Mouse (Mus musculus) bone marrow, adult 2 months (tissue): Measurements from ENCODE around the gene Phxr2. TPM values are rescaled to one million over a fixed set of nuclear protein-coding genes. Genes with fewer than 3 reads are reported as not detected.

Source experiments
- H3K27ac ChIP-seq: fragments of 200-500 bp; 2 replicates; pipeline ENCODE4 v1.5.1; 2012; ENCODE audit warnings: low read depth, mild to moderate bottlenecking, control low read depth, inconsistent platforms, low read length; ENCODE audit not compliant: control insufficient read depth, poor library complexity, insufficient read depth
- H3K4me1 ChIP-seq: fragments of 200-500 bp; 2 replicates; pipeline ENCODE4 v1.6.1; 2011; ENCODE audit warnings: low read length; ENCODE audit not compliant: control insufficient read depth, insufficient read depth
- H3K4me3 ChIP-seq: fragments of 200-500 bp; replicated peaks from 2 replicates; pipeline ENCODE3; 2011; ENCODE audit warnings: mild to moderate bottlenecking, low read depth, low read length, control low read depth; ENCODE audit not compliant: control insufficient read depth
- CTCF ChIP-seq: fragments of 200-500 bp; IDR thresholded peaks from 2 replicates; pipeline ENCODE4 v1.5.1; 2011; ENCODE audit warnings: low read length, control low read depth; ENCODE audit not compliant: control insufficient read depth, insufficient read depth
- POLR2A ChIP-seq: fragments of 200-500 bp; IDR thresholded peaks from 2 replicates; pipeline ENCODE4 v1.6.1; 2011; ENCODE audit warnings: low read depth, mild to moderate bottlenecking, control low read depth, low read length, borderline replicate concordance; ENCODE audit not compliant: control insufficient read depth
- WGBS: fragments of 180-500 bp; shearing (Covaris S2); methylation state at CpG from one replicate; pipeline ENCODE4 v1.1.7; 2018; 5-methylcytosine and 5-hydroxymethylcytosine counted together
- polyA plus RNA-seq: library from polyadenylated mRNA; stranded (reverse); fragments of >200 nt; gene quantifications from 2 replicates; pipeline ENCODE4 v1.2.4, GENCODE M21; 2011; ENCODE audit warnings: low replicate concordance; ENCODE audit not compliant: missing spikeins, insufficient read depth, insufficient read length

Gene Phxr2
- polyA plus RNA-seq = not detected in 2 replicates

DNA sequence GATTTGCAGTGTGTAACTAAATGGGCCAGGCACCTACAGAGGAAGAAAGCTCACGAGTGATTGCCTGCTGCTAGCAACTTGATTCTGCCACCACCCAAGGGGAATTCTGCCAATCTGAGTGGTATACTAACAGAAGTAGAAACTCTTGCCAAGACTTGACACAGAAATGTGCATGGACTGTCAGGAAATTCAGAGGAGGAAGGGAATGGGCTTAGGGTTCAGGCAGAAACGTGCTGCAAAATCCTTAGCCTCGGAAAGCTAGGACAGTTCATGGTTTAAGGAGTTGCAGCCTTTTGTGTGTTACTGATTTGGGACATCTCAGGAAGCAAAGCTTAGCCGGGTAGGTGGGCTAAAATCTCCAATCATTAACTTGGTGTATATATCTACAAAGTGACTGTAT, at the start of gene Phxr2:
Phxr2 (minus strand) TSS at position 101 of the 400 bp plus-strand sequence.
- 79% methylated on average over 4 of the region's 4 CpGs for WGBS
- Histone ChIP-seq H3K4me1 (peaks cover 17% of the 10 kb centered on the region), H3K4me3 (no peak within 1 kb of the TSS), H3K27ac (peak within 1 kb of the TSS; percentile 61)
- TF ChIP-seq POLR2A = no peak
- no peak for TF ChIP-seq CTCF

- Histone ChIP-seq H3K4me3 (no peak overlapping the region), H3K27ac (no peak overlapping the region), H3K4me1 (peaks cover 4% of the 10 kb centered on the region; the same call in 1 of the 2 replicates)
- TF ChIP-seq CTCF (no peak), POLR2A (no peak)
- WGBS = 76% methylated on average over 7 of the region's 7 CpGs
Measured at GRCm38 (mm10) chr10:99172906-99173507, 46.9 kb upstream of the Phxr2 start.

DNA sequence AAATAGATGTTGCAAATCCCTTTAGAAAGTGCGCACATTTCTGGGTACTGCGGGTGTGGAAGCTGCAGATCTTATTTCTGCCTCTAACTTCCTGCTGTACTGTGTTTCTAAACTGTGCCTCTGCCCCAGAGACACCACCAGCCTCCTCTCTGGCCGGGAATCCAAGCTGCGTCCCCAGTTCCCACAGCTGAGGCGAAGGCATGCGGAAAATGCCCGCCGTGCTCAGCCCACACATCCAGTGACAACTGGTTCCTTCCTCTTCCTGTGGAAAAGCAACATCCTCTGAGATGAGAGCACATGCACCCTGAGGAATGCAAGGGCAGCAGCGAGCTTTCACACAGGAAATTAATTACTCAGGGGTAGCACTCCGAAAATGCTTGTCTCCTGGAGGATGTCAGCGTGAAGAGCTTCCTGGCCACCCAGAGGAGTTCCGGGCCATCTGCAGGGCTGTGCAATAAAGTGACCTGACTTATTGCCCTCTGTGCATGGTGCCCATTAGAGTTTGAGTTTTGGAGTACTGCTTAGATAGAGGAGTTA, 45.9 kb upstream of the Phxr2 start:
- Histone ChIP-seq H3K4me3 (no peak overlapping the region), H3K27ac (peak overlapping the region; percentile 66), H3K4me1 (peaks cover 4% of the 10 kb centered on the region; the same call in 1 of the 2 replicates)
- 10% methylated on average over 12 of the region's 12 CpGs for WGBS
- TF ChIP-seq CTCF (no peak), POLR2A (no peak)

DNA sequence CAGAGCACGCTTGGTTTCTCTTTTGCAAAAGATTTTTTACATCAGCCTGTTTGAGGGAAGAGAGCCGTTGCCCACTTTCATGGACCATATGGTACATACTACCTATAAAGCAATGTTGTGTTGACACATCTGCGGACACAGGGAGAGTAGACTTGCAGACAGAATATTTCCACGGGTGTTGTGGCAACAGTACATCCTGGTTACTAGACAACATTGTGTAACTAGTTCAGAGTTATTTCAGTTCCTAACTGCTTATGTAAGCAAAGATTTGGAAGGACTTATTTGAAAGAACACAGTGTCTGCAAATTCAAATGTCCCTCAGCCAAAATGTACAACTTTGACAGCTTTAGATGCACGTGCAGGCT, 43.6 kb upstream of the Phxr2 start:
- no peak overlapping the region for H3K27ac ChIP-seq
- WGBS = 32% methylated on average over 5 of the region's 5 CpGs
- TF ChIP-seq CTCF = no peak
- no peak for TF ChIP-seq POLR2A

DNA sequence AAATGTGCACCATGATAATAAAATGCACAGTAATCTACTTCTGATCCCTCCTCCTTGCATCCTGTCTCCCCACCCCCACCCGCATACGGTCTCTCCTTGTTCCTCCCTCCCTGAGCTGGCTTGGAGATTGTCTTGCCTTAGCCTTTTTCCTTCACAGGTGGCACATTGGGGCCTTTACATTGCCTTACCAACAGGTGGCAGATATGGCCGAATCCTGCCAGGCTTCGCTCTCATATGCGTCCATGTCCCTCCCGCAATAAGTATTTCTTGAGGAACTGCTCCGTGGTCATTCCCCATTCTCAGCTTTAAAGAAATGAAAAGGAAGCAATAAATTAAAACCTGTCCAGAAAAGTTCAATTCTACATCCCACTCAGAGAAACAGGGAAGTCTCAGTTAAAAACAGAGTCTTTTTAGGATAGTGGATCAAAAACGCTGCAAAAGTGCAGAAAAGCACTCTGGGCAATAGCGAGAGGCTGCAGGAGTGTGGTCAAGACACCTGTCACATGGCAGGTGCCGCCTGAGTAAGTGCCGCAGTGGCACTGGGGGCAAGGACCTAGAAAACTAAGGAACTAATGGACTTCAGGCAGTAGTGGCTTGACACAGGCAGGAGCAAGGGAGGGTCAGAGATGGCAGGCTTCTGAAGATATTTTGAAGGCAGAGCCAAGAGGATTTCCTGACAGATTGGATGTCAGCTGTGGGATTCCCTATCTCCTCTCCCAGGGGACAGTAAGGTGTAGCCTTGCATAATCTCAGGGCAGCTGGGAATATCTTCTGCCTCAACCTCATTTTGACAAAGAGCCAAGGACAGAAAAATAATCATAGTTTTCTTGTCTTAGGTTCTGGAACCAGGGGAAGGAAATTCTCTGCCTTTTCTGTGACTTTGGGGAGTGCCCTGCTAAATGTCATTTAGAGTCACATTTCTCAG, 43.0 kb upstream of the Phxr2 start:
- 16% methylated on average over 11 of the region's 11 CpGs for WGBS
- Histone ChIP-seq H3K27ac (no peak overlapping the region), H3K4me3 (no peak overlapping the region), H3K4me1 (peaks cover 7% of the 10 kb centered on the region; the same call in 1 of the 2 replicates)
- TF ChIP-seq POLR2A = no peak
- TF ChIP-seq CTCF = peak; percentile 19; the same call in 1 of the 2 replicates

More for the DNA sequence above, 43.6 kb upstream of the Phxr2 start:
- H3K4me1 ChIP-seq = peaks cover 7% of the 10 kb centered on the region; the same call in 1 of the 2 replicates
- H3K4me3 ChIP-seq = no peak overlapping the region

GRCm38 (mm10) chr10:99168404-99168803, 42.3 kb upstream of the Phxr2 start:
- H3K4me3 ChIP-seq = no peak overlapping the region
- WGBS = 55% methylated on average over 6 of the region's 6 CpGs
- peaks cover 7% of the 10 kb centered on the region; the same call in 1 of the 2 replicates for H3K4me1 ChIP-seq
- no peak overlapping the region for H3K27ac ChIP-seq
- no peak for TF ChIP-seq POLR2A
- TF ChIP-seq CTCF = peak; percentile 36; the same call in 1 of the 2 replicates

DNA sequence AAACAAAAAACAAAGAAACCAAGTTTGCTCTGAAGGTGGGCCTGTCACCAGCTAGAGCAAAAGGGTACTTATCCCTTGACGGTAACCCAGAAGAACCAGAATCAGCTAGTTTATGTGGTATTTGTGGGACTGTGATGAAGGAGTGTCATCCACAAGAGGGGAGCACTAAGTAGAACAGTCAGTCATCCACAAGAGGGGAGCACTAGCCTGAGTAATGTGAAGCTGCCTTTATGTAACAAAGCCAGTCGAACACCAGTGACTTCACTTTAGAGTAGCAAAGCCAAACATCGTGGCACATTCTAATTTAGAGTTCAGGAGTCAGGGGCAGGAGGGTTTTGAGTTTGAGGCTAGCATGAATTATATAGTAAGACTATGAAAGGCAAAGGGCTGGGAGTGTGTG, 40.3 kb upstream of the Phxr2 start:
- no peak for TF ChIP-seq POLR2A
- 54% methylated on average over 3 of the region's 3 CpGs for WGBS
- Histone ChIP-seq H3K4me3 (no peak overlapping the region), H3K4me1 (peaks cover 4% of the 10 kb centered on the region; the same call in 1 of the 2 replicates), H3K27ac (no peak overlapping the region)

DNA sequence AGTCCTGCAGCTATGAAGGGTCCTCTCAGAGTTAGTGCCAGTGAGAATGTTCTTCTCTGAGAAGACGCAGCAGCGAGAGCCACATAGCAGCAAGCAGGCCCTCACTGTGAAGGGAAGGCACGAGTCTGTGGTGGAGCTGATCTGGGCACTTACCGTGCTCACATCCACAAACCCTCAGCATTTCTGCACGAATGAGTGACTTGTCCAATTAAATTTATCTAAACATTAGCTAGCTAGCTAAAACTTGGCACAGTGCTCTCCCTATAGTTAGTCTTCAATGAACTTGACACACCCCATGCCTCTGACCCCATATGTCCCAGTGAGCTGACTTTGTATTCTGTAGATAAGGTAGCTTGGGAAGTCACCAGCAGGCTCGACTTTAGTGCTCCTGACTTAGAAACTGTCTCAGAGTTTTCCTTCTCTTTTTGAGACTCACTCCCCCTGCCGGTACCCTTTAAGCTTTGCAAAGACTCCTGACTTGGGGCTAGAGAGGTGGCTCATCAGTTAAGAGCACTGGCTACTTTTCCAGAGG, 39.7 kb upstream of the Phxr2 start:
- no peak overlapping the region for H3K4me3 ChIP-seq
- WGBS = 52% methylated on average over 7 of the region's 7 CpGs
- peaks cover 4% of the 10 kb centered on the region; the same call in 1 of the 2 replicates for H3K4me1 ChIP-seq
- no peak overlapping the region for H3K27ac ChIP-seq
- TF ChIP-seq CTCF = no peak
- no peak for TF ChIP-seq POLR2A
